Mouse (Mus musculus) erythroid progenitor cell, adult 5-6 weeks (primary cell): Measurements from ENCODE around the gene Ubr3. TPM values are rescaled to one million over a fixed set of nuclear protein-coding genes. Genes with fewer than 3 reads are reported as not detected.

Experiments
- ATAC-seq: replicated peaks from 2 replicates; pipeline ENCODE4 v1.8.0; 2016; ENCODE audit warnings: moderate number of reproducible peaks, mild to moderate bottlenecking, moderate TSS enrichment, inconsistent platforms; ENCODE audit not compliant: poor library complexity, low FRiP score, severe bottlenecking
- total RNA-seq, 2 experiments: library from RNA; stranded (forward) in 1 of 2; stranded (reverse) in 1 of 2; fragments of 150-400 nt in 1 of 2; fragments of 186-747, 209-891 nt in 1 of 2; gene quantifications; 2 replicates each; pipeline versions ENCODE4 v1.2.3 to v1.2.4; 2015 to 2017; ENCODE audit warnings: low replicate concordance in 2 of 2

The Ubr3 gene
- total RNA-seq, 2 experiments from 2014 or later: 72.6 to 101 TPM

DNA sequence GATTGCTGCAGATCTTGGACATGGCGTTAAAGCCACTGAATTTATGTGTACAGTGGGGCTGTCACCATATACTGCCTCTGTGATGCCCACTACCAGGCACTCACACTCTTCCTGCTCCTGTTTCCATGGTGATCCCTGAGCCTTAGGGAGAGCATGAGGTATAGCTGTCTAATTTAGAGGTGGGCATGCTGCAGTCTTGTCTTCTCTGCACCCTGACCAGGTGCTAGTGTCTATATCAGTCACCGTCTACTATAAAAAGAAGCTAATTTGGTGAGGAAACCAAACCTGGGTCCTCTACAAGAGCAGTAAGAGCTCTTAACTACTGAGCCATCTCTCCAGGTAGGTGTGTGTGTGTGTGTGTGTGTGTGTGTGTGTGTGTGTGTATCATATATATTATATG is 109.4 kb downstream of the Ubr3 start:
- ATAC-seq: 0 out of 2 replicates have a peak, but pooled peaks have one; percentile 30

DNA sequence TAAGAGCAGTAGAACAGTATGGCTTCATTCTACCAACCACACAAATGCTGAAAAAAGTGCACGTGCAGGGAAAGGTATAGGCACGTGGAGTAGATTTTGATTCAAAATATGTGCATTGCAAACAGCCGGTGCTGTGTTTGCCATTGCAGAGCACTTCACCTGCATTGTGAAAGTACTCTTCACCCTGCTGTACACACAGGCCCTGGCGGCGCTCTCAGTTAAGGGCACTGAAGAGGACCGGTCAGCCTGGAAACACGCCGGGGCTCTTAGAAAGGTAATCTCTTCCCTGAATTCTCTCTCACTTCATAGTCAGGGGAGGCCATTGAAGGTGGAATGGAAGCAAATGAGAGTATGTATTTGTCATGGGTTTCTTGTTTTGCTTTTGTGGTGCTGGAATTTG is 115.9 kb downstream of the Ubr3 start:
- no peak for ATAC-seq

DNA sequence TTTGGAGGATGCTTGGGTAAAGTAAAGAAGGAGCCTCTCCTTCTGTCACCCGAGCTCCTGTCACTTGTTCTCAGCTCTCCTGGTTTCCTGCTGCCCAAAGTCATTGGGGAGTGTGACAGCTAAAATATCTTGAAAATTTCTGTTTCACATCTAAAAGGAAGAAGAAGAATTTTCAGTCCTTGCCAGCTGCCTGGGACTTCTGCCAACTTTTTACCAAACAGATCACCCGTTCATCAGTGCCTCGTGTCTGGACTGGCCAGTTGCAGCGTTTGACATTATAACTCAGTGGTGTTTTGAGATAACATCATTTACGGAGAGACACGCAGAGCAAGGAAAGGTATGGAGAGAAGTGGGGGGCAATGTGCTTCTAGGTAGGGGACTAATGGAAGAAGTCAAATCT is 121.2 kb downstream of the Ubr3 start:
- no peak; the same call in 1 of the 2 replicates for ATAC-seq

DNA sequence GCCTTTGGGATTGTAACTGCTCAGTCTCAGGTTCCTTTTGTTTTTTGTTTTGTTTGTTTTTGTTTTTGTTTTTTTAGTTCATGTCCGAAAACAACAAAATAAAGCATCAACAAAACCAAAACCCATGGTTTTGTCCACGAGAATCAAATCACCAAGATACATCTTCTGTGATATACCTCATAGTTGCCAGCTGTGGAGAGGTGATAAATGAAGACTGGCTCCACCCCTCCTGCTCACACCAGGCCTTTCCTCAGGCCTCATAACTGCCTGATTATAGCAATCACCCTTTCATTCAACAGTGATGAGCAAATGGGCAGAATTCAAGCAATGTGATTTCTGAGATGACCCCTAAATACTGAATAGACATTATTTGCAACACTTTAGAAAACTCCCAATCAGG is 127.4 kb downstream of the Ubr3 start:
- ATAC-seq: peak; percentile 95

DNA sequence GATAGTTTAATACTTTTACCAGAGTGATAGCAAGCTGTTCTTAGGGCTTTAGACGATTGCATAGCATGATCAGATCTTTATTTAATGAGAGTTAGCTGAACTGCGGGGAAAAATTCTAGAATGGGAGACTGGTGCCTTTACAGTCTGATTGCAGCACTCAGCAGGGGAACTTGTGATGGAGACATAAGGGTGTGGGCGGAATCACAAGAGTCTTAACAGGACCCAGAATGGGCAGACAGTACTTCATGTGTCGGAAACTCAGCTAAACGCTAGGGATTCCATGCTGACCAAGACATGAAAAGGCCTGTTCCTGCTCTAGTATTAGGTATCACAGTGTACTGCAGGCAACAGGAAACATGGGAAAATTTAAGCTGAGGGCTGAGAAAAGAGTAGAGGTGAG is 128.7 kb downstream of the Ubr3 start:
- no peak for ATAC-seq

DNA sequence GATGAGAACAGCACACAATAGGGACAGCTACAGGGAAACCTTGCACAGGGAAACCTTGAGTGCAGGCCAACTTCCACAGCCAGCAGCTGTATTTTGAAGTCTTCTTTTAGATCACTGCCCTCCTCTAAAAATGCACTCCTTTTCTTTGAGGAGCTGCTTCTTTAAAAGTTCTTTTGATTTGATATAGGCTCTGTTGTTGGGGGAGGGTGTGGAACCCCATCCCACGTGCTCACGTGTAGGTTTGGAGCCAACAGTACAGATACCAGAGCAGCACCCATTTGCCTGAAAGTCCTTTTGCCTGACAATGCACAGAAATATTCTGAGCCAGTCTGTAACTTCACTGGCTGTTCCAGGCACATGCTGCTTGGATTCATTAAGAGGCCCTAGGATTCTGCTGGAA is 134.4 kb downstream of the Ubr3 start:
- no peak for ATAC-seq

DNA sequence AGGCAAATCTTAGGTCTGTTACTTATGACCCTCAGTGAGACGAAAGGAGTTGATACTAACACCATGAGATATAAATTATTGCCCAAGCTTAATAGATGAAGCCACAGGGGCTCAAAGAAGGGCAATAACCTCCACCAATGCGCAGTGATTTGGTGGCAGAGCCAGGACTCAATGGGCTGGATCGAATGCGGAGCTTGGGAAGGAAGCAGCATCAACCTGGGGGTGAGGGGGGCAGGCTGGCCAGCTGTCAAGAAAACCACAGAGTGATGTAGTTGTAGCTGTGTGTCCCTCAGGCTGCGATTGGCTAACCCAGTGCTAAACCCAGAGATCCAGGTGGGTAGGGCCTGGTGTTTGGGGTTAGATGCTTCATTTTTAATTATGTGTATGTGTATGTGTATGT is 137.8 kb downstream of the Ubr3 start:
- no peak for ATAC-seq

DNA sequence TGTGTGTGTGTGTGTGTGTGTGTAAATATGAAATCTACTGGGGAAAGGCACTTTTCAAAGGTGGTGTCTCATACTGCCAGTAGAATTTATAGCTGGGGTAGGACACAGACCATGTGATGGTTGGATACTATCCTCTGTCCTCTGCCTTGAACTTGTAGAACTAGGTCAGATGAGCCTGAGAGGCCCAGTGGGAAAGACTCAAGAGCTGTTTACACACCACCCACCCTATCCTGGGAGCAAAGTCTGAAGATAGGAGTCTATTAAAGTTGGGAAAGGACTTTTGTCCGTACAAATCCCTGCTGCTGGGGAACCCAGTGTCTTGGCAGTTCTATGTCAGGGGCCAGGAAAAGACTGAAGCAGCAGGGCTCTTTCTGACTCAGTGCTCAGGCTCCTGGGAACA is 138.3 kb downstream of the Ubr3 start:
- no peak for ATAC-seq

DNA sequence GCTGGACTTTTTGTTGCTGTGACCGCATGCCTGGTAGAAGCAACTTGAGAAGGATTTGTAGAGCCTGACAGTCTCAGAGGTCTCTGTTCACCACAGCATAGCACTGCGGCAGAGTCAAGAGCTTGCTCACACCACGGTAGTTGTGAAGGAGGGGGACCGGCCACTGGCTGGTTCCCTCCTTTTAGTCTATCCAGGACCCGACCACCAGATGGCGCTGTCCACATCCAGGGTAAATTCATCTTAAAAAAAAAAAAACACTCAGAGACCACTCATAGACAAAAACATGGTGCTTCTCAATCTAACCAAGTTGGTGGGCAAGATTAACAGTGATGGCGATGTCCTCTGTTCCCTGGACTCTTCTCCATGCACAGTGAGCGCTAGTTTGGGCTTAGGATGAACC is 140.2 kb downstream of the Ubr3 start:
- peak; percentile 47; the same call in 1 of the 2 replicates for ATAC-seq

DNA sequence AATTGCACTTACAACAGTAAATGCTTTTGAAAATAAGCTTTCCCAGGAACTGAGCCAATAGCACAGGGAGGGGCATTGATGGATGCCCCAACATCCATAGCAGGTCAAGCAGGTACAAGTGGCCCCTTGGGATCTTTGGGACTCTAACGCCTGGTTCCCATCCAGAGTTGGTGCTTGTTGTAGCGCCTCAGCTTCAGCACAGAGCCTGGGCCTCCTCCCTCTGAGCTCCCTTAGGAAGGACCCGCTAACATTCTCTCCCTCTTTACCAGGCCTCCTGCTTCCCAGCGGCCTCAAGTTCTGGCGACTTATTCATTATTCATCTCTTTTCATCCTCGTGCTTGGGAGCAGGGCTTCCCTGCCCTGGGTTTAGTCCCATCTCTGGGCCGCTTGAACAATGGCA is 141.7 kb downstream of the Ubr3 start, which contains the start of gene Myo3b:
Myo3b (plus strand) TSS at position 375 of the 400 bp plus-strand sequence.
- no peak for ATAC-seq

DNA sequence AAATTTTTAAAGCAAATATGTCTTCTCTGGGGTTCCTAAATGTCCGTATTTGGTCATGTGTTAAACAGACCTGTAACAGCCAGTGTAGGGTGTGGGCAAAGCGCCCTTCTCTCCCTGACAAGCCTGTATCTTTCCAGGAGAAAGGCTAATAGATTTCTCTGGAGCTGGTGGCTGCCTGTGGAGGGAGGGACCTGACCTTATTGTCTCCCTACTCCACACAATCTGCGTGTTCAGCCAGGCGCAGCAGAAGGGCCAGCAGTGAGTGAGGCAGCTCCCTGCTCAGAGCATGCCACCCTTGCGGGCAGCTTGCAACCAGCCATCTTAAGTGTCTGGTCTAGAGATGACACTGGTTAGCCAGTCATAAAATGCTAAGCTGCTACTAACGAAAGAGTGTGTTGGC is 147.4 kb downstream of the Ubr3 start:
- ATAC-seq: no peak

DNA sequence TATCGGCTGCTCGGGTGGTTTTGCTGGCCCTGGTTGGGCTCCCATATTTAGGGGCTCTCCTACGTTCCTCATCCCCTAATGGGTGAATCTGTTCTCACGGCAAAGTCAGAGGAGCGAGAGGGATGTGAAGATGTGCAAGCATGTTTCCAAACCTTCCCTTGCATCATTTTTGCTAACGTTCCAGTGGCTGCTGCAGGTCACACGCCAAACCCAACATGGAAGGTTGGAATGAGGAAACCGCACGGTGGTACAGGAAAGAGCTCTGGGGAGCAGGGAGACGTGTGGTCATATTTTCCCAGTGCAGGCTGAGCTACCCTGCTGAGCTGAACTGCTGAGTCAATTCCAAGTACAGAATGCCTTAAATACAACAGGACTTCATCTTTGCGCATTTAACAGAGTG is 150.8 kb downstream of the Ubr3 start:
- ATAC-seq: no peak

DNA sequence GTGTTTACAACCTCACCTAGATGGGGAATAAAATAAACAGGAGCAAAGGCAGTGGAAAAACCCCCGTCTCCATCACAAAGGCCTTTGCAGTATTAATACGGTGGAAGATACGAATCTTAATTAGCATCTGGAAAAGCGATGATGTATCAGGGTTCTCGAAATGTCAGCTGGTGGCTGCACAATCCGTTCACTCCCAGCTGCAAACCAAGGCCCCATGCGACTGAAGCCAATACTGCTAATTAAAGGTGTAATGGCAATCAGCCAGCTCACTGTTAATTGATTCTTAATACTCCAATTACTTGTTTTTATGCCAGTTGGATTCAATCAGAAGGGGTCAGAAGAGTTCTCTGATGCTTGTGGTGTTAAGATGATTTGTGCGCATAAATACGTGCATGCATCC is 156.8 kb downstream of the Ubr3 start:
- no peak for ATAC-seq

DNA sequence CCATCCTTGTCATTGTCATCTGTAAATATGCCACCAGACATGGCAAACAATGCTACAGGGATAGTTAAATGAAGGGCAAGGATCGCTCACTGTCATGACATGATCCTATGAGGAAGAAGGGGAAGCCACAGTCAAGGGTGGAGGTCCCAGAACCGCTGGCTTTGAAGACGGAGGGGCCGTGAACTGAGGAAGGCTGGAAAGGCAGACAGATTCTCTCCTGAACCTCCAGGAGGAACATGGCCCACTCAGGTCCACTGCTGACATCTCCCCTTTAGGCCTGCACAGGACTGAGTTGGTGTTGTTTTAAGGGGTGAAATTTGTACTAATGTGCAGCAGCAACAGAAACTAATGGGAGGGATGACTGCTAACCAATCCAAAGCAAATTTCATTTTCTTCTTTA is 161.2 kb downstream of the Ubr3 start:
- no peak for ATAC-seq

DNA sequence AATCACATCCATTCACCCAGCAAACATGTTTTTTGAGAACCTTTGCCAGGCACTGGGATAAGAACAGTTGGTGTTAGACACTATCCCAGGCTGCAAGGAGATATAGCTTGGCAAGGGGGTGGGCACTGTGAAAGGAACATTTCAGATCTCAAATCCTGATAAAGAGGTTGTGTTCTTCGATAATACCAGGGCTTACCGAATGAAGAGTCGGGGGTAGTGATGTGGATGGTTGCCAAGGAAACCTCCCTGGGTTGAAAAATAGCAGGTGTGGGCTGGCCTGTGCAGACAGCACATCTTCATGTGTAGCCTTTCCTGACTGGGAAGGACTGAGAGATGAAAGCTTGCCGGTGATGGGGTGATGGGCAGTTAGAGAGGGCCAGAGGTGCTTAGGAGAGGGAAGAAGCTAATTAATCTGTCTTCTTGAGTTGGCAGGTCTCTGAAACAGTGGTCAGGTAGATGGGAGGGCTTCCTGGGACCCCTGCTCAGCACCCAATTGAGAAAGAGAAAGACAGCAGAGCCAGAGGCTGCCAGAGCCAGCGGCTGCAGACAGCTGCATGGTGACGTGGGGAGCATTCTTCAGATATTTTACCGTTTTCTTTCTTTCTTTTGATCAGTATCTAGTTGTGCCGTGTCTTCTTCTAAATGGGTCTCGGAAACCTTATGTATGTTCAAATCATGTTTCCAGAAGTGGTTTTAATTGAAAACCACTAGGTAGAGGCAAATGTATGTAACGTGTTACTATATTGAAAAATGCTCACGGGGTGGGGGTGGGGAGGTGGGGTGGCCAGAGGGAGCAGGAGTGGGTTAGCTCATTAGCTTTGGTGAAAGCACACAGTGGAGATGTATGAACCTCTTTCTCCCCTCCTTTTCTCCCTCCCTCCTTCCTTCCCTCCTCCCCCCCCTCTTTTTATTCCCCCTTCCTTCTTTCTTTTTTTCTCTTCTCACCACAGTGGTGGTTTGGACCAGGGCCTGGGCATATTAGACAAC is 163.6 kb downstream of the Ubr3 start:
- no peak for ATAC-seq

DNA sequence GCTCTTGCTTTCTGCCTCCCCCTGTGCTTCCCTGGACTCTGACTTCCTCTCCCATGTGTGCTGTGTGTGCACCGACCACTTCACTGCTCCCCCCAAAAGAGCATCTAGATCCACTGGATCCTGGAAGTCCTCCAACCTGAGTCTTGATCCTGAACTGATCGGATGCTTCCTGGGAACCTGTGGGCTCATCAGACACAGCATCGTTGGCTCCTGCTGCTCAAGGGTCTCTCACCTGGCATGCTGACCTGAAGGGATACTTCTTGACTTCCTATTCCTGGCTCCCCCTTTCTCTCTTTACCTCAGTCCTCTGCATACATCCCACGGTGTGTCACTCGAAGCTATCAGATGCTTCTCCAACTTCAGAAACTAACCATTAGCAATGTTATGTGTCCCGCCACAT is 168.1 kb downstream of the Ubr3 start:
- ATAC-seq: no peak

DNA sequence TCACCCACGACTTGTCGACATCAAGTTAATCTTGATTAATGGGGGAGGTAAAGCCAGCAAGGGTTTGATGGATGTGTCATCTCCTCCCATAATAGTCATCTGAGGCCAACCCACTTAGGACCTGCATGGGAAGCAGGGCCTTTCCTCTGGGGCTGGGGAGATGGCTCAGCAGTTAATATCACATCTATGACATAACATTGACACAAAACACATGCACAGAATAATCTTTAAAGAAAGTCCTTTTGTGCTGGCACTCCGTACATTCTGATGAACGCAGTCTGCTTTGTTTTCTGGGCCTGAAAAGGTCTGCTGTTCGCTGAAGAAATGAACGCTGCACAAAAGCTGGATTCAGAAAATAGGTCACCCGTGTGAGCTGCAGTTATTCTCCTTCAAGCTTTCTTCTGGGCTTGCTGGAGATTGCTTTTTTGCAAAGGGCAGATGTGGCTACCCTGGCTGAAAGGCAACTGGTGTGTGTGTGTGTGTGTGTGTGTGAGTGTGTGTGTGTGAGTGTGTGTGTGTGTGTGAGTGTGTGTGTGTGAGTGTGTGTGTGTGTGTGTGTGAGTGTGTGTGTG is 168.8 kb downstream of the Ubr3 start:
- ATAC-seq: no peak

DNA sequence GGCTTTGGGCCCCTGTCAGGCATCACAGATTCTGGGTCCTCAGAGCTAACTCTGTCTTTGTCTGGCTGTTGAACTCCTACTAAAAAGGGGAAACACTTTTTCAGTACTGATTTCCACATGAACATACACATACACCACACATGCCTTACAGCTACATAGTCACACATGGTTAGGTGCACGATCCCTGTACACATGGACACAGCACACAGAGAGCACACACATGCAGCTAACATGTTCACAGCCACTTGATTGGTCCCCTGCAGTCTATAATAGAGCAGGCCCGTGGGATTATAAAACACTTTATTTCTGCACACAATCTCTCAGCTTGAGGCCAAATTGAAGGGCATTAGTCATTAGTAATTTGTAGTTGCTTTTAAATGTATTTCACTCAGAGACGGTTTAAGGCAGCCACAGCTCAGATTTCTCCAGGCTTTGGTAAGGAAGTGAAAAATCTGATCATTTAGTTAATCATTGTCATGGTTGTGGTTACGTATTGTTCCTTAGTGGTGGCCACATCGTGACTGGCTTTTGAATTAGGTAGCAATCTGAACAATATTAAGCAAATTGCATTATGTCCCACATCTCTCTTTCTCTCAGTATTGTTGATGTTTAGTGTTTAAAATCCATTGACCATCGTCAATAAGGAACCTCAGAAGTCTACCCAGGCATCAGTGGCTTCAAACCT is 169.4 kb downstream of the Ubr3 start:
- no peak for ATAC-seq

DNA sequence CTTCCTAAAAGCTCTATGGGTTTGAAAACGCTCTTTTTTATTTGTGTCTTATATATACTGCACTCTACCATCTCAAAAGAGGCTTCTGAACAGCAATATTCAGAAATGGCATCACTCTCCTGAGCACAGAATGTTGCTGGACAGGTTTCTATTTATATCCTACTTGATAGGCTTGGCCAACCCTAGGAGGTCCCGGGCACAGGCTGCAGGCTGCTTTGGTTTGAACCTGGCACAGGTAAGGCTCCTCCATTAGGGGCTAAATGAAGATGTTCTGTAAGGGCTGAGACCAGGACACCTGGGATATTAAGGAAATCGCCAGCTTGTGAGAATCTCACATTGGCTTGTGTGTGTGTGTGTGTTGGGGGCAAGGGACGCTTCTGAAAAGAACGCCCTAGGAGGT is 172.8 kb downstream of the Ubr3 start:
- ATAC-seq: no peak
